Mouse (Mus musculus) forebrain, embryonic 12.5 days (tissue): Measurements from ENCODE around the gene Tceal9. TPM values are rescaled to one million over a fixed set of nuclear protein-coding genes. Genes with fewer than 3 reads are reported as not detected.
"Not testable (repeated sequence)": the region's sequence is repeated elsewhere in the genome, so short reads cannot be mapped to it uniquely, and the experiment has no call there.

ENCODE experiments used
- ATAC-seq: fragments of 200-750 bp; cut with Nextera tagmentation; 2 replicates; pipeline ENCODE4 v1.8.0; 2017; ENCODE audit warnings: moderate TSS enrichment; ENCODE audit not compliant: low FRiP score
- H3K27ac ChIP-seq: fragments of 300-500 bp; sonication (generic); 2 replicates; pipeline ENCODE4 v1.5.1; 2016; ENCODE audit warnings: mild to moderate bottlenecking
- H3K27me3 ChIP-seq: fragments of 300-500 bp; sonication (generic); 2 replicates; pipeline ENCODE4 v1.6.1; 2016; ENCODE audit warnings: mild to moderate bottlenecking
- H3K36me3 ChIP-seq: fragments of 300-500 bp; sonication (generic); replicated peaks from 2 replicates; pipeline ENCODE4 v1.6.1; 2016; ENCODE audit warnings: mild to moderate bottlenecking
- H3K4me1 ChIP-seq: fragments of 300-500 bp; sonication (generic); 2 replicates; pipeline ENCODE4 v1.6.1; 2016
- H3K4me2 ChIP-seq: fragments of 300-500 bp; sonication (generic); 2 replicates; pipeline ENCODE4 v1.6.1; 2016; ENCODE audit warnings: mild to moderate bottlenecking, moderate library complexity
- H3K4me3 ChIP-seq: fragments of 300-500 bp; sonication (generic); replicated peaks from 2 replicates; pipeline ENCODE4 v1.5.1; 2016; ENCODE audit warnings: mild to moderate bottlenecking
- H3K9ac ChIP-seq: fragments of 300-500 bp; sonication (generic); 2 replicates; pipeline ENCODE4 v1.6.1; 2016; ENCODE audit warnings: mild to moderate bottlenecking
- H3K9me3 ChIP-seq: fragments of 300-500 bp; sonication (generic); 2 replicates; pipeline ENCODE4 v1.6.1; 2016
- WGBS: fragments of 180-500 bp; shearing (Covaris S2); methylation state at CpG from one replicate; pipeline ENCODE4 v1.1.7; 2016; 5-methylcytosine and 5-hydroxymethylcytosine counted together
- polyA plus RNA-seq: library from polyadenylated mRNA; unstranded; fragments of >200 nt; fragmentation: Nextera tagmentation; extraction: Ambion mirVana; gene quantifications from 2 replicates; pipeline ENCODE4 v1.2.1, GENCODE M21; 2016

Tceal9 gene
- polyA plus RNA-seq, 1 experiment from 2014 or later: 411 TPM

DNA sequence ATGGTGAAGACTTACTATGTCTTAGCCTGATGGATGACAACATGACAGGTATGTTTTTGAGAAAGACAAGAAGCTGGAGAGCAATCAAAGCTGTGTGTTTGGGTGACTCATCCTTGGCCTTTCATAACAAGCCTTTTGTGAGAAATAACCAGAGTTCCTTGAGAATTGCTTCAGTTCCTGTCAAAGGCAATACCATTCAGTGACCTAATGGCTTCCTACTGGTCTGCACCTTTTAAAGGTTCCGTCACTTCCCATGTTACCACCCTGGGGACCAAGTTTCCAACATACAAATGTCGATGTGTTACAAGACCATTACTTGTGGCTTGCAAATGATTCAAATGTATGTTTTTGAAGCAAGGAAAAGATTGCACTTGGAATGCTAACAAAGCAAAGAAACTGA, 1.7 kb upstream of the Tceal9 start:
- no peak for ATAC-seq
- no peak overlapping the region for H3K4me2 ChIP-seq
- no peaks in the 10 kb centered on the region for H3K27me3 ChIP-seq
- H3K27ac ChIP-seq: no peak overlapping the region
- H3K9me3 ChIP-seq: no peaks in the 10 kb centered on the region
- WGBS: 92% methylated on average over 2 of the region's 2 CpGs
- no peak overlapping the region for H3K9ac ChIP-seq
- H3K4me1 ChIP-seq: 0 out of 2 replicates have a peak, but pooled peaks cover 2% of the 10 kb centered on the region
- H3K36me3 ChIP-seq: peaks cover 8% of the 10 kb centered on the region
- no peak overlapping the region for H3K4me3 ChIP-seq

DNA sequence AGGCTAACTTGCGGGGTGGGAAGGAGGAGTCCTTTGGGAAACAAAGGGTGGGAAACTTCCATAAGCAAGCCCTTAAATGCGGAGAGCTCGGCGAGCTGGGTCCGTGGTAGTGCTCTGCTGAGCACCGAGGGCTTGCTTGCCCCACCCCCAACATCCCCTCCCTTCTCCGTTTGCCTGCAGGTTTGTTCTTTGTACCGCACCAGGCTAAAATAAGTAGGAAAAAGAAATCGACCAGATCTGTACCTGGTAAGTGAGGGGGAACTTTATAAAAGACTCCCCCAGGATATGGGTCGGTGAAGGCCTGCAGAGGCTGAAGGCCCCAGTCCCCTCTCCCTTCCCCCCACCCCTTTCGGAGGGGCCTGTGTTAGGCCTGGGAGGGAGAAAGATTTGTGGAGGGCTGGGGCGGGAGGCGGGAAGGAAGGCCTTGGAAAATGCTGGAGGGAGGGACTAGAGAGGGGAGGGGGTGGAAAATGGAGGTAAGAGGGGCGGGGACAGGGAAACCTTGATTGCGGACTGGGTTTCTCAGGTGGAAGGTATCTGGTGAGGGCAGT, 717 bp downstream of the Tceal9 start:
- H3K27me3 ChIP-seq: no peaks in the 10 kb centered on the region
- peak overlapping the region; percentile 70 for H3K27ac ChIP-seq
- 0 out of 2 replicates have a peak, but pooled peaks cover 2% of the 10 kb centered on the region for H3K4me1 ChIP-seq
- H3K4me3 ChIP-seq: peak overlapping the region; percentile 52
- H3K9ac ChIP-seq: peak overlapping the region; percentile 68
- peaks cover 8% of the 10 kb centered on the region for H3K36me3 ChIP-seq
- H3K4me2 ChIP-seq: peak overlapping the region; percentile 52
- peak; percentile 78 for ATAC-seq
- 14% methylated on average over 15 of the region's 15 CpGs for WGBS
- H3K9me3 ChIP-seq: no peaks in the 10 kb centered on the region

DNA sequence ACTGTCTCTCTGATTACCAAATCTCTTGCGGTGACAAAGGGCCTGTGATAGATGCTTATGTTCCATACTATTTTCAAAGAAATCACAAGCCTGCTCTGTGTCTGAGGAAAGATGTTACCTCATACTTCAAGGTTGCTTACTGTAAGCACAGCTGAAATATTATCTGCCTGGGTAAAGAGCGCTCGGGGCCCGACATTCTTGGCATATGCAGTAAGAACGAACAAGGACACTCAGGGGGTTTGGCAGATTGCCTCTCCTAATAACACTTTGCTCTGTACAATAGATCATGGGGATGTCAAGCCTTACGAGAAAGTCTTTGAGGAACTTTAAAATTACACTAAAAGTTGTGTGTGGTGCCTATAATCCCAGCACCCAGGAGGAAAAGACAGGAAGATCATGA, 3.9 kb downstream of the Tceal9 start:
- Histone ChIP-seq H3K36me3 (peaks cover 8% of the 10 kb centered on the region), H3K4me3 (no peak overlapping the region), H3K4me1 (0 out of 2 replicates have a peak, but pooled peaks cover 2% of the 10 kb centered on the region), H3K9ac (no peak overlapping the region), H3K27ac (no peak overlapping the region), H3K9me3 (no peaks in the 10 kb centered on the region), H3K4me2 (no peak overlapping the region), H3K27me3 (no peaks in the 10 kb centered on the region)
- ATAC-seq: no peak
- 88% methylated on average over 6 of the region's 6 CpGs for WGBS

DNA sequence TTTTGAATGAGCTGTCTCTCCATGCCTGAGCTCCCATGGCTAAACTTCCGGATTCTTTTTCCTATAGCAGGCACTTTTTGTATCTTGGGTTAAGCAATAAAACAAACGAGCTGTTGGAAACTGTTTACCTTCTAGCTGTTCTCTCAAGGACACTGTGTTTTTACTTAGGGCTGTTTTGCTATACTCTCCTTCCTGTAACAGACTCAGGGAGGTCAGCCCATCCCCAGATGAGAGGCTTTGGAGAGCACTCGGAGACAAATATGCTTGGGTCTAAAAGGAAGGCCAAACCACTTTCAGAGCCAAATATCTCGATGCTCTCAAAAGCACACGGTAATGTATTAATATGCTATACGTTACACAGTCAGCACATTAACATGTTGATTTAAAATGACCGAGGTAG, 4.8 kb downstream of the Tceal9 start:
- Histone ChIP-seq H3K9me3 (no peaks in the 10 kb centered on the region), H3K9ac (no peak overlapping the region), H3K4me2 (no peak overlapping the region), H3K27ac (no peak overlapping the region), H3K4me3 (no peak overlapping the region), H3K4me1 (0 out of 2 replicates have a peak, but pooled peaks cover 2% of the 10 kb centered on the region), H3K27me3 (no peaks in the 10 kb centered on the region), H3K36me3 (peaks cover 8% of the 10 kb centered on the region)
- ATAC-seq: no peak
- whole genome bisulfite sequencing: 89% methylated on average over 7 of the region's 7 CpGs

DNA sequence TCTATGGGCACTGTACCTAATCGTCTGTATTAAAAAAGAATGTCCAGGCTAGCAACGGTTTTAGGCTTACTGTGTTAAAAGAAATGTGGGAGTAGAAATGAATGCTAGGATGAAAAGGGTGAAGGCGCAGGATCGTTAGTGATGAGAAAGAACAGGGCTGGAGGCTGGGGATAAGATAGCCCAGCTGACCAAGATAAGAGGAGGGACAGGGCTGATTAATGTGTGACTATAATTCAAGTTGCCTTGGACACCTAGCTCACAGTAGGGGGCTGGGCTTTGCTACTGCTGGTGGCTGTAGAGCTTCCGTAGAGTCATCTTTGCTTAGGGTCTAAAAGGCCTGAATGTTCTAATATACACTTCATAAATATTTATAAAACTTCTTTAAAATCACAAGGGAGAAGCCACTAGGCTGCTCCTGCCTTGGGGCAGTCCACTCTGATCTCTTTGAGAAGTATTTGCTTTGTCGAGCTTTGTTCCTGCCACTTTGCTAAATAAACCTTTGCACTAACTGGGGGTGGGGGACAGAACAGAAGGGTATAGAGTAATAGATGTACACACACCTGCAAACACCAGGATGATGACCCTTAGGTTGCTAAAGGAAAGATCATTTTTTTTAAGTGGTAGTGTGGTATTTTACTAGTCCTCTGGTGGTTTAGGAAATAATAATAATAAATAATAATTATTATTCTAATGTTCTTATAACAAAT, 7.3 kb downstream of the Tceal9 start:
- Histone ChIP-seq H3K4me3 (no peak overlapping the region), H3K9me3 (no peaks in the 10 kb centered on the region), H3K27me3 (no peaks in the 10 kb centered on the region), H3K4me1 (no peaks in the 10 kb centered on the region), H3K9ac (no peak overlapping the region), H3K27ac (no peak overlapping the region), H3K36me3 (peaks cover 8% of the 10 kb centered on the region), H3K4me2 (no peak overlapping the region)
- 50% methylated on average over 6 of the region's 6 CpGs for WGBS
- no peak for ATAC-seq

DNA sequence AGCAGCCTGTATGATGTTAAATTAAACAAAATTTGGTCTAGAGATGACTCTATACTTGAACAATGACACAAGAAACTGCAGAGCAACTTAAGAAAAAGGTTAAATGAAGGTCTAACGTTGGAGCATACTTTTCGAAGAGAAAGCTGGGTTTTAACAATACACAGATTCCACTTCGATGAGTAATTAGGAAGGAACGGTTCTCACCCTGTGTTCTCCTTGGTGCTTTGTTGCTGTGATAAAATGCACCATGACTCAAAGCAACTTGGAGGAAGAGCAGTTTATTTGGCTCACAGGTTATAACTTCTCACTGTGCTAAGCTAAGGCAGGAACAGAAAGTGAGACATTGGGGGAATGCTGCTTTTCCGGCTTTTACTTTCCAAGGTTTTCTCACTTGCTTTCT, 22.8 kb downstream of the Tceal9 start:
- no peaks in the 10 kb centered on the region for H3K9me3 ChIP-seq
- no peak overlapping the region for H3K4me2 ChIP-seq
- no peak for ATAC-seq
- 75% methylated on average over 5 of the region's 5 CpGs for WGBS
- H3K4me3 ChIP-seq: no peak overlapping the region
- peaks cover 7% of the 10 kb centered on the region; the same call in 1 of the 2 replicates for H3K27me3 ChIP-seq
- no peak overlapping the region for H3K27ac ChIP-seq
- H3K4me1 ChIP-seq: peaks cover 12% of the 10 kb centered on the region
- no peaks in the 10 kb centered on the region; the same call in 1 of the 2 replicates for H3K36me3 ChIP-seq
- no peak overlapping the region for H3K9ac ChIP-seq

DNA sequence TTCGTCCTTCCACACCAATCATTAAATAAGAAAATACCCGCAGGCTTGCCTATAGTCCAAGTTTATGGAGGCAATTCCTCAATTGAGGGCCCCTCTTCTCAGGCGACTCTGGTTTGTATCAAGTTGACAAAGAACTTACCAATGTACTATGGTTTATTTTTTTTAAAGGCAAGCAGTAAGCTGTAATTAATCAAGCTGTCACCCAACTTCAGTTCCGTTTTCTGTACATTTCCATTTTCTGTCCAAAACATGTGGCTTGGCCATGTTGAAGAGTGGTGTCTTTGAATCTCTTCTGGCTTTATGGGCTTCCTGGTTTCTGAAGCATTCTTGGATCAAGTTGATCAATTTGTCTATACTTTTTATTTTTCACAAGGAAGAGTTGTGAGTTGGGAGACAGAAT, 23.3 kb downstream of the Tceal9 start:
- H3K27me3 ChIP-seq: peaks cover 3% of the 10 kb centered on the region; the same call in 1 of the 2 replicates
- no peak overlapping the region for H3K27ac ChIP-seq
- H3K4me3 ChIP-seq: no peak overlapping the region
- H3K36me3 ChIP-seq: no peaks in the 10 kb centered on the region; the same call in 1 of the 2 replicates
- no peak for ATAC-seq
- H3K4me2 ChIP-seq: no peak overlapping the region
- H3K9me3 ChIP-seq: no peaks in the 10 kb centered on the region
- no peak overlapping the region for H3K9ac ChIP-seq
- 78% methylated on average over 4 of the region's 4 CpGs for WGBS
- peaks cover 12% of the 10 kb centered on the region for H3K4me1 ChIP-seq

DNA sequence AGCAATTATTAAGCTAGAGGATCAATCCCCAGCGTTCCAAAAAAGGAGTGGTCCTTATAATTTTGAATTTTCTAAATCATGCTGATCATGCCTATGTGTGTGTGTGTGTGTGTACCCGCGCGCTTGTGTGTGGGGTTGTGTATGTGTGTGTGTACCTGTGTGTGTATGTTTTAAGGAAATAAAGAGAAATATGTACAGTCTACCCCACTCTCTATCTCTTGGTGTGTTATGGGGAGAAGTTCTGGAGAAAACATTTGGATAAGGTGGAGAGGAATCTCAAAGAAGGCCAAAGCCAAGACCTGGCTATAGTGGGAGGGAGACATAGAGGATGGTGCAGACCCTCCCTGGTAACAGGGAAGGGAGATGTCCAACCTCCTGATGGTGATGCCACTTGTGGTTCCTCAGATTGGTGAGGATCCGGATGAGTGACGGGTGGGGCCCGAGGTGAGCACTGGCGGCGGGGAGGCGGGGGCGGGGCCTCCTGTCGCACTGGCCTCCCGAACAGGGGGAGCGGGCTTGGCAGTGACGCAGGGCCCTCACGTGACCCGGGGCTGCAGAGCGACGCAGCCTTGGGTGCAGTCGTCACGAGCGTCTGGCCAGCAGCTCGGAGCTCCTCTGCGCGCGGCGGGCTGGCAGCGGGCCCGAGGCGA, 25.0 kb downstream of the Tceal9 start, which contains the start of gene Bex3:
Bex3 (plus strand) TSS at position 511 of the 650 bp plus-strand sequence.
- WGBS: 56% methylated on average over 6 of the region's 30 CpGs

DNA sequence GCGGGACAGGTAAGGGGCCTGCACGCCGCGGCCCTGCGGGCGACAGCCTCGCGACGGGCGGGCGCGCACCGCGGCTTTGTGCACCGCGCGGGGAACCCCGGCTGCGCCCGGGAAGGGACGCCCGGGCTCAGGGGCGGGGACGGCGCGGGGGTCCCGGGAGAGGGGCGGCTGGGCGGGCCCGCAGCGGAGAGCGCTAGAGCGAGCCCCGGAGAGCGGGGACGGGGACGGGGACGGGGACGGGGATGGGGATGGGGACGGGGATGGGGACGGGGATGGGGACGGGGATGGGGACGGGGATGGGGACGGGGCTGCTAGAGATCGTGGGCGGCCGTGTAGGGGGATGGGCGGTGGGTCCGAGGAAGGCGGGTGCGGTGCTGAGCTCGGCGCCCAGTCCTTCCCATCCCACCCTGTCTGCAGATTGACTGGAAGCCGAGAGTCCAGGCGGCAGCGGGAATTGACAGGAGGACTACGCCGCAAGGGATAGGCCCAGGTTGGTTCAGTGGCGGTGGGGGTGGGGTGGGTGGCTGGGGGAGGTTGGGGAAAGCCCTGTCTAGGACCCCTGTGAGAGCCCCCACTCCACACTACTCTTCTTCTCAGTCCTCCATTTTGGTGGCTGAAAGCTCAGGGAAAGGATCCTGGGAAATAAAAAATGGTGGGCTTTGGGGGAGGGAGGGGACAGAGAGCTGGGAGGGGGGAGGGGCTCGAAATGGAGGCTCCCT, 25.7 kb downstream of the Tceal9 start:
- not testable (repeated sequence) for H3K36me3 ChIP-seq, H3K9me3 ChIP-seq, H3K27me3 ChIP-seq
- H3K9ac ChIP-seq: peak overlapping the region; percentile 54
- 13% methylated on average over 3 of the region's 60 CpGs for WGBS
- peaks cover 12% of the 10 kb centered on the region for H3K4me1 ChIP-seq
- peak overlapping the region; percentile 43 for H3K4me3 ChIP-seq
- peak; percentile 52 for ATAC-seq
- peak overlapping the region; percentile 52 for H3K4me2 ChIP-seq
- H3K27ac ChIP-seq: peak overlapping the region; percentile 61

More for the DNA sequence above, 25.0 kb downstream of the Tceal9 start, which contains the start of gene Bex3:
- Histone ChIP-seq H3K4me1 (peaks cover 12% of the 10 kb centered on the region), H3K4me3 (peak within 1 kb of the TSS; percentile 43), H3K9ac (peak within 1 kb of the TSS; percentile 54), H3K27ac (peak within 1 kb of the TSS; percentile 61), H3K4me2 (peak within 1 kb of the TSS; percentile 52)
- not testable (repeated sequence) for H3K27me3 ChIP-seq, H3K9me3 ChIP-seq, H3K36me3 ChIP-seq
- ATAC-seq: peak; percentile 99

DNA sequence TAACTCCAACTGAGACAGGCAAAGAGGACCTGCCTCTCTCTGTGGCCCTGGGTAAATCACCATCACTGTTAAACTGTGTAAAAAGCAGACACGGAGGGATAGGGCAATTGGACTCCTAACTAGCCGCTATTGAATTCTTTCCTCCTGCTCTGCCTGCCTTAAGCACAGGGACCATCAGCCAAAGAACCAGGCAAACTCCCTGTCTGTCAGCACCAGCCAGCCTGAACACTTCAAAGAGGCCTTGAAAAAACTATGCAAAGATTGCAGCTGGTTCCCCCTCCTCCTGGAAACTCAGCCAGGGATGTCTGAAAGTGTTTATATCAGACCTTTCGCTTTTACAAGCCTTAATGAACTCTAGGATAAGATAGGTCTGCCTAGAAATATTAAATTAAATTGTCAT, 29.7 kb downstream of the Tceal9 start:
- no peak overlapping the region for H3K4me3 ChIP-seq
- peaks cover 12% of the 10 kb centered on the region for H3K4me1 ChIP-seq
- H3K4me2 ChIP-seq: no peak overlapping the region
- H3K9me3 ChIP-seq: no peaks in the 10 kb centered on the region
- ATAC-seq: no peak
- H3K27me3 ChIP-seq: peaks cover 10% of the 10 kb centered on the region
- no peak overlapping the region for H3K9ac ChIP-seq
- 21% methylated on average over 3 of the region's 3 CpGs for WGBS
- H3K27ac ChIP-seq: peak overlapping the region; percentile 59; the same call in 1 of the 2 replicates
- no peaks in the 10 kb centered on the region; the same call in 1 of the 2 replicates for H3K36me3 ChIP-seq

DNA sequence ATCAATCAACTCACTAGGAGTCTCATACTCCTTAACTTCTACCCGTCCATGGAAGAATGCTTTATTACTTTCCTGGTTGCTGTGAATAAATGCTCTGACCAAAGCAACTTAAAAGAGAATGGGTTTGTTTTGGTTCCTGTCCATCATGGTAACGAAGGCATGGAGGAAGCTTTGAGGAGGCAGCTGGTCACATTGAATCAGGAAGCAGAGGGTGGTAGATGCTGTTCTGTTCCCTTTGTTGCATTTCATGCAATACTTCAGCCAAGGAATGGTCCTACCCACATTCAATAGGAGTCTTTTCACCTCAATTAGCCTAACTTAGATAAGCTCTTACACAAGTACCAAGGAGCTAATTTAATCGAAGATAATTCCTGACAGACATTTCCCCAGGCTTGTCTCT, 30.5 kb downstream of the Tceal9 start:
- peak; percentile 76; the same call in 1 of the 2 replicates for ATAC-seq

DNA sequence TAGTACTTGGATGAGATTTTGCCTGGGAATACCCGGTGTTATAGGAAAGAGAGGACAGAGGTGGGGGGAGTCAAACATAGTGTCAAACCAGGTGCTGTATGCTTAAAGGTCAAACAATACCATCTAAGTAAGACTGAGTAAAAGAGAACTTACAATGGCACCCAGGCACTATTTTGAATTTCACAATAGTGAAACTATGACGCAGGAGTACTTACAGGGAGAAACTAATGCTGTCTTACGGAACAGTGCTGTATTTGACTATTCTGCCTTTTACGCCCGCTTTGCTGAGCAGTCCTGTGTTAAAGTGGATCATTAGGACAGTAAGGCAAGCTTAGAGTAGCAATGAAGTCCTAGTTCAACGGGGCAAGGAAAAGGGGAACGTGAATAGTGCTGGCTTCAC, 32.7 kb downstream of the Tceal9 start:
- Histone ChIP-seq H3K4me3 (no peak overlapping the region), H3K4me2 (no peak overlapping the region), H3K9me3 (no peaks in the 10 kb centered on the region), H3K36me3 (no peaks in the 10 kb centered on the region), H3K27ac (no peak overlapping the region), H3K9ac (no peak overlapping the region), H3K27me3 (peaks cover 13% of the 10 kb centered on the region), H3K4me1 (no peaks in the 10 kb centered on the region; the same call in 1 of the 2 replicates)
- WGBS: 75% methylated on average over 7 of the region's 7 CpGs
- no peak for ATAC-seq

More for the DNA sequence above, 30.5 kb downstream of the Tceal9 start:
- H3K36me3 ChIP-seq: no peaks in the 10 kb centered on the region; the same call in 1 of the 2 replicates
- H3K4me1 ChIP-seq: peaks cover 12% of the 10 kb centered on the region
- no peaks in the 10 kb centered on the region for H3K9me3 ChIP-seq
- peaks cover 10% of the 10 kb centered on the region for H3K27me3 ChIP-seq
- H3K4me2 ChIP-seq: no peak overlapping the region
- no peak overlapping the region for H3K27ac ChIP-seq
- WGBS: 27% methylated on average over 3 of the region's 3 CpGs
- no peak overlapping the region for H3K9ac ChIP-seq
- no peak overlapping the region for H3K4me3 ChIP-seq
